Mouse (Mus musculus) hindbrain, postnatal 0 days (tissue): ENCODE measurements around the gene Fgfr2. TPM values are rescaled to one million over a fixed set of nuclear protein-coding genes. Genes with fewer than 3 reads are reported as not detected.

ENCODE experiments used
- ATAC-seq: fragments of 200-750 bp; cut with Nextera tagmentation; 2 replicates; pipeline ENCODE4 v1.8.0; 2017; ENCODE audit warnings: mild to moderate bottlenecking, moderate TSS enrichment, moderate library complexity
- DNase-seq: peaks from one replicate; pipeline ENCODE4 v3.0.0-alpha.2; 2015; ENCODE audit warnings: low spot score
- H3K27ac ChIP-seq: fragments of 300-500 bp; sonication (generic); 2 replicates; pipeline ENCODE4 v1.5.1; 2014; ENCODE audit warnings: mild to moderate bottlenecking
- H3K27me3 ChIP-seq: fragments of 300-500 bp; sonication (generic); 2 replicates; pipeline ENCODE4 v1.6.1; 2014; ENCODE audit warnings: low read length, mixed read lengths; ENCODE audit not compliant: insufficient read depth
- H3K36me3 ChIP-seq: fragments of 300-500 bp; sonication (generic); 2 replicates; pipeline ENCODE4 v1.6.1; 2014; ENCODE audit warnings: low read length, mixed read lengths; ENCODE audit not compliant: insufficient read depth
- H3K4me1 ChIP-seq: fragments of 300-500 bp; sonication (generic); 2 replicates; pipeline ENCODE4 v1.6.1; 2014; ENCODE audit warnings: antibody characterized with exemption, low read length, mixed read lengths; ENCODE audit not compliant: insufficient read depth
- H3K4me2 ChIP-seq: fragments of 300-500 bp; sonication (generic); 2 replicates; pipeline ENCODE4 v1.6.1; 2014; ENCODE audit warnings: low read depth, mild to moderate bottlenecking, low read length, moderate library complexity, mixed read lengths
- H3K4me3 ChIP-seq: fragments of 300-500 bp; sonication (generic); 2 replicates; pipeline ENCODE4 v1.5.1; 2014; ENCODE audit warnings: low read length
- H3K9ac ChIP-seq: fragments of 300-500 bp; sonication (generic); replicated peaks from 2 replicates; pipeline ENCODE4 v1.6.1; 2014; ENCODE audit warnings: mild to moderate bottlenecking, low read length, moderate library complexity, mixed read lengths
- H3K9me3 ChIP-seq: fragments of 300-500 bp; sonication (generic); 2 replicates; pipeline ENCODE4 v1.6.1; 2016; ENCODE audit warnings: low read length, mixed read lengths
- CTCF ChIP-seq: IDR thresholded peaks from 2 replicates; pipeline ENCODE4 v1.5.1; 2016; ENCODE audit warnings: antibody characterized with exemption, control low read depth, low read depth
- WGBS: fragments of 180-500 bp; shearing (Covaris S2); extraction: QIAGEN DNeasy Blood & Tissue Kit; methylation state at CpG from one replicate; pipeline ENCODE4 v1.1.7; 2014; 5-methylcytosine and 5-hydroxymethylcytosine counted together
- polyA plus RNA-seq: library from polyadenylated mRNA; unstranded; fragments of >200 nt; fragmentation: Nextera tagmentation; extraction: Ambion mirVana; gene quantifications from 2 replicates; pipeline ENCODE4 v1.2.1, GENCODE M21; 2015
- total RNA-seq: library from RNA; depleted of rRNA; stranded (reverse); fragments of >200 nt; gene quantifications from 2 replicates; pipeline ENCODE4 v1.2.3, GENCODE M21; 2014

The Fgfr2 gene
- total and polyA plus RNA-seq, 2 experiments from 2014 or later = 17.3 to 49.0 TPM

GRCm38 (mm10) chr7:131031755-131032154 is 2091.4 kb downstream of the Fgfr2 start, which contains the start of gene Dmbt1:
Gene Dmbt1, plus strand, starts transcription at chr7:131032053.
- DNase-seq = no peak
- Histone ChIP-seq H3K27me3 (no peaks in the 10 kb centered on the region), H3K27ac (no peak within 1 kb of the TSS), H3K9ac (no peak within 1 kb of the TSS), H3K4me2 (no peak within 1 kb of the TSS), H3K36me3 (no peaks in the 10 kb centered on the region), H3K4me1 (no peaks in the 10 kb centered on the region), H3K4me3 (no peak within 1 kb of the TSS), H3K9me3 (no peaks in the 10 kb centered on the region)
- no peak for ATAC-seq
- WGBS = 87% methylated on average over 5 of the region's 5 CpGs
- no peak for TF ChIP-seq CTCF

GRCm38 (mm10) chr7:131027557-131027956 is 2095.6 kb downstream of the Fgfr2 start:
- DNase-seq = no peak
- Histone ChIP-seq H3K27ac (no peak overlapping the region), H3K4me1 (no peaks in the 10 kb centered on the region), H3K4me3 (no peak overlapping the region), H3K9me3 (no peaks in the 10 kb centered on the region), H3K4me2 (no peak overlapping the region), H3K9ac (no peak overlapping the region), H3K36me3 (no peaks in the 10 kb centered on the region), H3K27me3 (no peaks in the 10 kb centered on the region)
- TF ChIP-seq CTCF = no peak
- WGBS = 85% methylated on average over 1 of the region's 1 CpGs
- ATAC-seq = no peak

GRCm38 (mm10) chr7:131024807-131025206 is 2098.3 kb downstream of the Fgfr2 start:
- Histone ChIP-seq H3K9ac (no peak overlapping the region), H3K4me3 (no peak overlapping the region), H3K27me3 (no peaks in the 10 kb centered on the region), H3K36me3 (no peaks in the 10 kb centered on the region), H3K4me2 (no peak overlapping the region), H3K27ac (no peak overlapping the region), H3K9me3 (no peaks in the 10 kb centered on the region), H3K4me1 (no peaks in the 10 kb centered on the region)
- no peak for TF ChIP-seq CTCF
- ATAC-seq = no peak
- WGBS = 71% methylated on average over 1 of the region's 1 CpGs
- no peak for DNase-seq

GRCm38 (mm10) chr7:131019181-131019580 is 2104.0 kb downstream of the Fgfr2 start:
- no peak overlapping the region for H3K4me3 ChIP-seq
- no peaks in the 10 kb centered on the region for H3K27me3 ChIP-seq
- TF ChIP-seq CTCF = no peak
- no peaks in the 10 kb centered on the region for H3K4me1 ChIP-seq
- no peaks in the 10 kb centered on the region for H3K36me3 ChIP-seq
- no peak overlapping the region for H3K9ac ChIP-seq
- DNase-seq = no peak
- H3K27ac ChIP-seq = no peak overlapping the region
- H3K4me2 ChIP-seq = no peak overlapping the region
- WGBS = 79% methylated on average over 2 of the region's 2 CpGs
- ATAC-seq = no peak
- H3K9me3 ChIP-seq = 0 out of 2 replicates have a peak, but pooled peaks cover 4% of the 10 kb centered on the region

- ATAC-seq (no peak), DNase-seq (no peak)
- Histone ChIP-seq H3K9ac (no peak overlapping the region), H3K27me3 (no peaks in the 10 kb centered on the region), H3K27ac (no peak overlapping the region), H3K4me1 (no peaks in the 10 kb centered on the region), H3K9me3 (0 out of 2 replicates have a peak, but pooled peaks cover 7% of the 10 kb centered on the region), H3K36me3 (no peaks in the 10 kb centered on the region), H3K4me3 (no peak overlapping the region), H3K4me2 (no peak overlapping the region)
- TF ChIP-seq CTCF = no peak
- 78% methylated on average over 1 of the region's 1 CpGs for WGBS
Observed at GRCm38 (mm10) chr7:131011901-131012300, 2111.2 kb downstream of the Fgfr2 start.

GRCm38 (mm10) chr7:131009178-131009577 is 2114.0 kb downstream of the Fgfr2 start:
- Histone ChIP-seq H3K9me3 (peaks cover 12% of the 10 kb centered on the region; the same call in 1 of the 2 replicates), H3K27ac (no peak overlapping the region), H3K36me3 (no peaks in the 10 kb centered on the region), H3K4me2 (no peak overlapping the region), H3K4me3 (no peak overlapping the region), H3K27me3 (no peaks in the 10 kb centered on the region), H3K4me1 (no peaks in the 10 kb centered on the region), H3K9ac (no peak overlapping the region)
- TF ChIP-seq CTCF = no peak
- ATAC-seq = no peak
- WGBS = 89% methylated on average over 5 of the region's 5 CpGs
- no peak for DNase-seq

GRCm38 (mm10) chr7:131007221-131007620 is 2115.9 kb downstream of the Fgfr2 start:
- Histone ChIP-seq H3K27me3 (no peaks in the 10 kb centered on the region), H3K36me3 (no peaks in the 10 kb centered on the region), H3K9ac (no peak overlapping the region), H3K9me3 (peaks cover 12% of the 10 kb centered on the region; the same call in 1 of the 2 replicates), H3K4me3 (no peak overlapping the region), H3K27ac (no peak overlapping the region), H3K4me2 (no peak overlapping the region), H3K4me1 (no peaks in the 10 kb centered on the region)
- 97% methylated on average over 2 of the region's 2 CpGs for WGBS
- ATAC-seq = no peak
- no peak for DNase-seq
- no peak for TF ChIP-seq CTCF
